Comparison of ENCODE assay signal across 8 mouse cellular contexts in the genomic region with DNA sequence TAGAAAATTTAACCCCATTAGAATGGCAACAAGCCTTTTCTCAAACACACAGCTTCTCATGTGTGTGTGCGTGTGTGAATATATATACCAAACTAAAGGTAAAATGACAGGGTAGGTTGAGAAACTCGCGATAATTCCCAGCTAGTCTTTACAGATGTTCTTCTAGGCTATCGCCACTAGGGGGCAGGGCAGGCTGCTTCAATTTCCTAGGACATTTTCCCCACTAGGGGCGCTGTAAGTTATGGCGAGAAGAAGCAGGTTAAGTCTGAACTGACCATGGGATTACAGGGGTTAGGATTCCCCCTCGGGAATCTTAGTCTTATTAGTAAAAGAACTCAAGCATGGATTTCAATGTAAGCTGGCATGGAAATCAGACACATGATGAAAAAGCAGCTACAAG. TPM values are rescaled to one million over a fixed set of nuclear protein-coding genes. Genes with fewer than 3 reads are reported as not detected.
DNase-seq lines count a peak whose midpoint lies in the region; ATAC-seq and TF ChIP-seq lines count a peak whose summit lies in the region.

No protein-coding gene starts in this region.

- no peak for TF ChIP-seq POLR2A in kidney, adult 2 months (IDR thresholded peaks at IDR 0.05; ENCODE audit: low read depth, low read length)
- no peak for TF ChIP-seq POLR2A in bone marrow, adult 2 months (IDR thresholded peaks at IDR 0.05; ENCODE audit: borderline replicate concordance, control insufficient read depth, low read depth, low read length)
- no peak for TF ChIP-seq POLR2A in embryonic fibroblast, embryonic 13.5 days (IDR thresholded peaks at IDR 0.05; ENCODE audit: low read depth, low read length)

- WGBS in kidney, adult 2 months: 22% methylated on average over 7 of the region's 7 CpGs
- 27% methylated on average over 7 of the region's 7 CpGs for WGBS in kidney, embryonic 14.5 days
- 15% methylated on average over 7 of the region's 7 CpGs for WGBS in bone marrow, adult 2 months
- 32% methylated on average over 7 of the region's 7 CpGs for WGBS in hindbrain, embryonic 15.5 days

- H3K27ac ChIP-seq in kidney, adult 2 months (ENCODE audit: insufficient read depth, low read depth, low read length): no peak overlapping the region
- H3K27ac ChIP-seq in kidney, embryonic 14.5 days (ENCODE audit: low read depth, low read length): no peak overlapping the region
- H3K27ac ChIP-seq in bone marrow, adult 2 months (ENCODE audit: control insufficient read depth, insufficient read depth, low read depth, low read length, poor library complexity): no peak overlapping the region
- H3K27ac ChIP-seq in embryonic fibroblast, embryonic 13.5 days (ENCODE audit: insufficient read depth, low read length): no peak overlapping the region
- H3K27ac ChIP-seq in hindbrain, embryonic 15.5 days (replicated peaks): no peak overlapping the region

- no peak overlapping the region for H3K4me2 ChIP-seq in kidney, embryonic 14.5 days (replicated peaks; ENCODE audit: low read depth, low read length)
- no peak overlapping the region for H3K4me2 ChIP-seq in hindbrain, embryonic 15.5 days

- peak; percentile 84 for DNase-seq in kidney, adult 2 months
- DNase-seq in left cerebral cortex, postnatal 36 days (ENCODE audit: low spot score in 2 of 2): peak; percentile 57 to 67
- peak; percentile 75 to 80 for DNase-seq in natural killer cell, adult 2 months (ENCODE audit: low spot score in 2 of 2)
- DNase-seq in testis, postnatal 14 days (ENCODE audit: low spot score): peak; percentile 74

- H3K9ac ChIP-seq in kidney, embryonic 14.5 days (ENCODE audit: low read depth, low read length): no peak overlapping the region
- H3K9ac ChIP-seq in hindbrain, embryonic 15.5 days: no peak overlapping the region

- intact Hi-C loops in left cerebral cortex, postnatal 36 days (cut with DNase I): loop anchor here (5.0 kb wide), 1 partner anchor 181 kb away; no protein-coding TSS in a partner anchor

- no peak overlapping the region for H3K4me3 ChIP-seq in kidney, adult 2 months (ENCODE audit: insufficient read depth, low read depth, low read length)
- no peak overlapping the region for H3K4me3 ChIP-seq in kidney, embryonic 14.5 days (ENCODE audit: low read length)
- no peak overlapping the region for H3K4me3 ChIP-seq in bone marrow, adult 2 months (replicated peaks; ENCODE audit: control insufficient read depth, low read depth, low read length)
- no peak overlapping the region for H3K4me3 ChIP-seq in embryonic fibroblast, embryonic 13.5 days (ENCODE audit: insufficient read depth, low read length)
- H3K4me3 ChIP-seq in hindbrain, embryonic 15.5 days: no peak overlapping the region

- no peaks in the 10 kb centered on the region for H3K36me3 ChIP-seq in kidney, adult 2 months (ENCODE audit: control insufficient read depth, insufficient read depth, low read length)
- no peaks in the 10 kb centered on the region for H3K36me3 ChIP-seq in kidney, embryonic 14.5 days (ENCODE audit: control insufficient read depth, insufficient read depth, low read length)
- H3K36me3 ChIP-seq in hindbrain, embryonic 15.5 days: no peaks in the 10 kb centered on the region

- H3K4me1 ChIP-seq in kidney, adult 2 months (ENCODE audit: control insufficient read depth, insufficient read depth, low read length): no peaks in the 10 kb centered on the region; the same call in 1 of the 2 replicates
- no peaks in the 10 kb centered on the region for H3K4me1 ChIP-seq in kidney, embryonic 14.5 days (ENCODE audit: control insufficient read depth, insufficient read depth, low read length)
- no peaks in the 10 kb centered on the region for H3K4me1 ChIP-seq in bone marrow, adult 2 months (ENCODE audit: control insufficient read depth, insufficient read depth, low read length)
- H3K4me1 ChIP-seq in embryonic fibroblast, embryonic 13.5 days (ENCODE audit: control insufficient read depth, insufficient read depth, low read length): no peaks in the 10 kb centered on the region
- H3K4me1 ChIP-seq in hindbrain, embryonic 15.5 days (replicated peaks): 0 out of 2 replicates have a peak, but pooled peaks cover 6% of the 10 kb centered on the region

- H3K27me3 ChIP-seq in kidney, adult 2 months (replicated peaks; ENCODE audit: control insufficient read depth, insufficient read depth, low read length): no peaks in the 10 kb centered on the region
- no peaks in the 10 kb centered on the region for H3K27me3 ChIP-seq in kidney, embryonic 14.5 days (ENCODE audit: control insufficient read depth, insufficient read depth, low read length)
- no peaks in the 10 kb centered on the region for H3K27me3 ChIP-seq in hindbrain, embryonic 15.5 days

- peak; percentile 99 for TF ChIP-seq CTCF in kidney, adult 2 months (conservative IDR thresholded peaks at IDR 0.05; ENCODE audit: insufficient read depth, insufficient read length, low read depth, low read length)
- TF ChIP-seq CTCF in bone marrow, adult 2 months (IDR thresholded peaks at IDR 0.05; ENCODE audit: control insufficient read depth, insufficient read depth, low read length): peak; percentile 91
- peak; percentile 53; the same call in 1 of the 2 replicates for TF ChIP-seq CTCF in embryonic fibroblast, embryonic 13.5 days (IDR thresholded peaks at IDR 0.05; ENCODE audit: borderline replicate concordance, insufficient read depth, low read length)

- ATAC-seq in kidney, embryonic 14.5 days (ENCODE audit: low FRiP score, low TSS enrichment): no peak
- ATAC-seq in hindbrain, embryonic 15.5 days (ENCODE audit: low FRiP score, low read depth): 0 out of 2 replicates have a peak, but pooled peaks have one; percentile 29

- H3K9me3 ChIP-seq in kidney, embryonic 14.5 days (ENCODE audit: control insufficient read depth, low read length): no peaks in the 10 kb centered on the region
- no peaks in the 10 kb centered on the region for H3K9me3 ChIP-seq in hindbrain, embryonic 15.5 days

RNA-seq across cellular contexts. Expression of a gene that starts 39.9 kb away (rescaled TPM):
- polyA plus RNA-seq in kidney, adult 2 months (2012; rRNA removed): 0.04 and 0.99 TPM in 2 replicates
- 0.24 and 0.26 TPM in 2 replicates for polyA plus RNA-seq in kidney, embryonic 14.5 days (2014; fragmentation: Nextera tagmentation; extraction: Ambion mirVana)
- polyA plus RNA-seq in bone marrow, adult 2 months (2011; ENCODE audit: insufficient read depth, insufficient read length, low replicate concordance, missing spikeins): 0.40 and 0.70 TPM in 2 replicates
- not detected in 2 replicates for polyA plus RNA-seq in embryonic fibroblast, embryonic 13.5 days (2011; ENCODE audit: insufficient read length, low read depth, missing spikeins)
- 0.21 and 0.25 TPM in 2 replicates for polyA plus RNA-seq in hindbrain, embryonic 15.5 days (2015; fragmentation: Nextera tagmentation; extraction: Ambion mirVana)
- total RNA-seq in left cerebral cortex, postnatal 36 days (2021): not detected

RNA-seq across cellular contexts. Expression of a gene that starts 51.7 kb away (rescaled TPM):
- 34.0 and 40.7 TPM in 2 replicates for polyA plus RNA-seq in kidney, adult 2 months (2012; rRNA removed)
- 13.5 and 18.6 TPM in 2 replicates for polyA plus RNA-seq in kidney, embryonic 14.5 days (2014; fragmentation: Nextera tagmentation; extraction: Ambion mirVana)
- 3.9 and 5.7 TPM in 2 replicates for polyA plus RNA-seq in bone marrow, adult 2 months (2011; ENCODE audit: insufficient read depth, insufficient read length, low replicate concordance, missing spikeins)
- 6.2 and 9.1 TPM in 2 replicates for polyA plus RNA-seq in embryonic fibroblast, embryonic 13.5 days (2011; ENCODE audit: insufficient read length, low read depth, missing spikeins)
- polyA plus RNA-seq in hindbrain, embryonic 15.5 days (2015; fragmentation: Nextera tagmentation; extraction: Ambion mirVana): 4.3 and 5.9 TPM in 2 replicates
- 1 to 10 TPM; 6.1 to 6.2 TPM for total RNA-seq in left cerebral cortex, postnatal 36 days (2021)
